Mouse (Mus musculus) stomach, embryonic 14.5 days (tissue): ENCODE data around the gene Spata32. TPM values are rescaled to one million over a fixed set of nuclear protein-coding genes. Genes with fewer than 3 reads are reported as not detected.

Experiments used
- ATAC-seq: fragments of 200-750 bp; cut with Nextera tagmentation; 2 replicates; pipeline ENCODE4 v1.8.0; 2017; ENCODE audit warnings: low read depth, moderate TSS enrichment; ENCODE audit not compliant: insufficient number of reproducible peaks, insufficient read depth, low FRiP score
- H3K27ac ChIP-seq: fragments of 300-500 bp; sonication (generic); 2 replicates; pipeline ENCODE4 v1.5.1; 2014; ENCODE audit warnings: mild to moderate bottlenecking, low read length, moderate library complexity, mixed read lengths
- H3K27me3 ChIP-seq: fragments of 300-500 bp; sonication (generic); 2 replicates; pipeline ENCODE4 v1.6.1; 2014; ENCODE audit warnings: low read length, control low read depth, mixed read lengths; ENCODE audit not compliant: control insufficient read depth, insufficient read depth
- H3K36me3 ChIP-seq: fragments of 300-500 bp; sonication (generic); 2 replicates; pipeline ENCODE4 v1.6.1; 2014; ENCODE audit warnings: mild to moderate bottlenecking, control low read depth, low read length, moderate library complexity, mixed read lengths; ENCODE audit not compliant: control insufficient read depth, insufficient read depth
- H3K4me1 ChIP-seq: fragments of 300-500 bp; sonication (generic); 2 replicates; pipeline ENCODE4 v1.6.1; 2014; ENCODE audit warnings: low read length, control low read depth, mixed read lengths; ENCODE audit not compliant: control insufficient read depth, insufficient read depth
- H3K4me2 ChIP-seq: fragments of 300-500 bp; sonication (generic); replicated peaks from 2 replicates; pipeline ENCODE4 v1.6.1; 2014; ENCODE audit warnings: low read depth, low read length, control low read depth
- H3K4me3 ChIP-seq: fragments of 300-500 bp; sonication (generic); 2 replicates; pipeline ENCODE4 v1.5.1; 2014; ENCODE audit warnings: low read depth, low read length, control low read depth
- H3K9ac ChIP-seq: fragments of 300-500 bp; sonication (generic); replicated peaks from 2 replicates; pipeline ENCODE4 v1.6.1; 2014; ENCODE audit warnings: low read depth, mild to moderate bottlenecking, control low read depth, low read length, moderate library complexity, mixed read lengths
- H3K9me3 ChIP-seq: fragments of 300-500 bp; sonication (generic); 2 replicates; pipeline ENCODE4 v1.6.1; 2016; ENCODE audit warnings: low read depth, low read length, control low read depth; ENCODE audit not compliant: control insufficient read depth
- WGBS: fragments of 180-500 bp; shearing (Covaris S2); extraction: QIAGEN DNeasy Blood & Tissue Kit; methylation state at CpG from one replicate; pipeline ENCODE4 v1.1.7; 2014; 5-methylcytosine and 5-hydroxymethylcytosine counted together
- polyA plus RNA-seq: library from polyadenylated mRNA; unstranded; fragments of >200 nt; fragmentation: Nextera tagmentation; extraction: Ambion mirVana; gene quantifications from 2 replicates; pipeline ENCODE4 v1.2.1, GENCODE M21; 2014

Gene Spata32
- polyA plus RNA-seq, 1 experiment from 2014 or later: not detected

GRCm38 (mm10) chr11:103173041-103173770 lies 45.0 kb downstream of the Spata32 start:
- Histone ChIP-seq H3K9ac (no peak overlapping the region), H3K4me1 (0 out of 2 replicates have a peak, but pooled peaks cover 5% of the 10 kb centered on the region), H3K9me3 (no peaks in the 10 kb centered on the region), H3K27ac (no peak overlapping the region), H3K4me2 (no peak overlapping the region), H3K36me3 (no peaks in the 10 kb centered on the region), H3K4me3 (no peak overlapping the region), H3K27me3 (peaks cover 31% of the 10 kb centered on the region; the same call in 1 of the 2 replicates)
- ATAC-seq: no peak
- 75% methylated on average over 7 of the region's 7 CpGs for WGBS

- Histone ChIP-seq H3K36me3 (no peaks in the 10 kb centered on the region), H3K4me1 (0 out of 2 replicates have a peak, but pooled peaks cover 5% of the 10 kb centered on the region), H3K4me3 (no peak overlapping the region), H3K27ac (no peak overlapping the region), H3K9me3 (no peaks in the 10 kb centered on the region), H3K4me2 (no peak overlapping the region), H3K27me3 (peaks cover 31% of the 10 kb centered on the region; the same call in 1 of the 2 replicates), H3K9ac (no peak overlapping the region)
- no peak for ATAC-seq
- 75% methylated on average over 6 of the region's 6 CpGs for WGBS
These were observed 45.7 kb downstream of the Spata32 start for GRCm38 (mm10) chr11:103172392-103173040.

- WGBS: 59% methylated on average over 9 of the region's 9 CpGs
- H3K4me1 ChIP-seq: 0 out of 2 replicates have a peak, but pooled peaks cover 5% of the 10 kb centered on the region
- no peak overlapping the region for H3K27ac ChIP-seq
- peak overlapping the region; percentile 52; the same call in 1 of the 2 replicates for H3K4me3 ChIP-seq
- H3K36me3 ChIP-seq: no peaks in the 10 kb centered on the region
- no peaks in the 10 kb centered on the region for H3K9me3 ChIP-seq
- ATAC-seq: peak; percentile 18; the same call in 1 of the 2 replicates
- H3K4me2 ChIP-seq: peak overlapping the region; percentile 96; the same call in 1 of the 2 replicates
- no peak overlapping the region for H3K9ac ChIP-seq
- peaks cover 31% of the 10 kb centered on the region; the same call in 1 of the 2 replicates for H3K27me3 ChIP-seq
These were observed 46.4 kb downstream of the Spata32 start for GRCm38 (mm10) chr11:103171703-103172391.

- ATAC-seq: no peak
- WGBS: 3% methylated on average over 13 of the region's 23 CpGs
These were observed 47.0 kb downstream of the Spata32 start for GRCm38 (mm10) chr11:103171286-103171620.

GRCm38 (mm10) chr11:103170494-103171285 lies 47.5 kb downstream of the Spata32 start, which contains the start of gene Fmnl1:
Fmnl1 (plus strand) TSS chr11:103171107.
- ATAC-seq: peak; percentile 3; the same call in 1 of the 2 replicates
- Histone ChIP-seq H3K9me3 (no peaks in the 10 kb centered on the region), H3K4me2 (peak within 1 kb of the TSS; percentile 96), H3K4me3 (peak within 1 kb of the TSS; percentile 52), H3K27ac (no peak within 1 kb of the TSS), H3K27me3 (peaks cover 31% of the 10 kb centered on the region; the same call in 1 of the 2 replicates), H3K9ac (peak within 1 kb of the TSS; percentile 50), H3K4me1 (0 out of 2 replicates have a peak, but pooled peaks cover 5% of the 10 kb centered on the region), H3K36me3 (no peaks in the 10 kb centered on the region)
- WGBS: under 1% methylated on average over 51 of the region's 84 CpGs

More at GRCm38 (mm10) chr11:103171286-103171620, 47.0 kb downstream of the Spata32 start:
- Histone ChIP-seq H3K27me3 (peaks cover 31% of the 10 kb centered on the region; the same call in 1 of the 2 replicates), H3K4me2 (peak overlapping the region; percentile 96), H3K36me3 (no peaks in the 10 kb centered on the region), H3K4me3 (peak overlapping the region; percentile 52), H3K9ac (peak overlapping the region; percentile 50), H3K4me1 (0 out of 2 replicates have a peak, but pooled peaks cover 5% of the 10 kb centered on the region), H3K9me3 (no peaks in the 10 kb centered on the region), H3K27ac (no peak overlapping the region)

- ATAC-seq: no peak
- no peak overlapping the region for H3K9ac ChIP-seq
These were observed 48.1 kb downstream of the Spata32 start for GRCm38 (mm10) chr11:103170111-103170493.

GRCm38 (mm10) chr11:103169664-103170063 lies 48.6 kb downstream of the Spata32 start:
- Histone ChIP-seq H3K27ac (no peak overlapping the region), H3K9me3 (no peaks in the 10 kb centered on the region), H3K9ac (no peak overlapping the region), H3K4me1 (0 out of 2 replicates have a peak, but pooled peaks cover 5% of the 10 kb centered on the region), H3K27me3 (peaks cover 31% of the 10 kb centered on the region; the same call in 1 of the 2 replicates), H3K4me3 (no peak overlapping the region), H3K4me2 (no peak overlapping the region), H3K36me3 (no peaks in the 10 kb centered on the region)
- 80% methylated on average over 5 of the region's 5 CpGs for WGBS
- no peak for ATAC-seq

More at GRCm38 (mm10) chr11:103170111-103170493, 48.1 kb downstream of the Spata32 start:
- Histone ChIP-seq H3K36me3 (no peaks in the 10 kb centered on the region), H3K9me3 (no peaks in the 10 kb centered on the region), H3K4me2 (peak overlapping the region; percentile 96; the same call in 1 of the 2 replicates), H3K27ac (no peak overlapping the region), H3K27me3 (peaks cover 31% of the 10 kb centered on the region; the same call in 1 of the 2 replicates), H3K4me1 (0 out of 2 replicates have a peak, but pooled peaks cover 5% of the 10 kb centered on the region), H3K4me3 (peak overlapping the region; percentile 52; the same call in 1 of the 2 replicates)
- 54% methylated on average over 3 of the region's 3 CpGs for WGBS
